Mouse (Mus musculus) midbrain, embryonic 14.5 days (tissue): ENCODE data around the gene Herc1. TPM values are rescaled to one million over a fixed set of nuclear protein-coding genes. Genes with fewer than 3 reads are reported as not detected.

Experiments
- ATAC-seq: fragments of 200-750 bp; cut with Nextera tagmentation; 2 replicates; pipeline ENCODE4 v1.8.0; 2017; ENCODE audit warnings: moderate number of reproducible peaks, moderate library complexity; ENCODE audit not compliant: low FRiP score, low TSS enrichment
- DNase-seq: peaks from one replicate; pipeline ENCODE4 v3.0.0-alpha.2; 2015
- H3K27ac ChIP-seq: fragments of 300-500 bp; sonication (generic); replicated peaks from 2 replicates; pipeline ENCODE4 v1.5.1; 2014; ENCODE audit warnings: mild to moderate bottlenecking, low read depth, low read length, moderate library complexity
- H3K27me3 ChIP-seq: fragments of 300-500 bp; sonication (generic); 2 replicates; pipeline ENCODE4 v1.6.1; 2014; ENCODE audit warnings: low read length, control low read depth, mixed read lengths; ENCODE audit not compliant: control insufficient read depth, insufficient read depth
- H3K36me3 ChIP-seq: fragments of 300-500 bp; sonication (generic); 2 replicates; pipeline ENCODE4 v1.6.1; 2014; ENCODE audit warnings: low read length, control low read depth; ENCODE audit not compliant: control insufficient read depth, insufficient read depth
- H3K4me1 ChIP-seq: fragments of 300-500 bp; sonication (generic); 2 replicates; pipeline ENCODE4 v1.6.1; 2014; ENCODE audit warnings: mild to moderate bottlenecking, antibody characterized with exemption, low read length, control low read depth; ENCODE audit not compliant: control insufficient read depth, insufficient read depth
- H3K4me2 ChIP-seq: fragments of 300-500 bp; sonication (generic); 2 replicates; pipeline ENCODE4 v1.6.1; 2014; ENCODE audit warnings: mild to moderate bottlenecking, low read length, moderate library complexity
- H3K4me3 ChIP-seq: fragments of 300-500 bp; sonication (generic); replicated peaks from 2 replicates; pipeline ENCODE4 v1.5.1; 2014; ENCODE audit warnings: low read depth, low read length
- H3K9ac ChIP-seq: fragments of 300-500 bp; sonication (generic); replicated peaks from 2 replicates; pipeline ENCODE4 v1.6.1; 2014; ENCODE audit warnings: mild to moderate bottlenecking, low read length, moderate library complexity
- H3K9me3 ChIP-seq: fragments of 300-500 bp; sonication (generic); 2 replicates; pipeline ENCODE4 v1.6.1; 2016; ENCODE audit warnings: low read length, control low read depth, mixed read lengths; ENCODE audit not compliant: control insufficient read depth
- WGBS: fragments of 180-500 bp; shearing (Covaris S2); extraction: QIAGEN DNeasy Blood & Tissue Kit; methylation state at CpG from one replicate; pipeline ENCODE4 v1.1.7; 2014; 5-methylcytosine and 5-hydroxymethylcytosine counted together
- polyA plus RNA-seq: library from polyadenylated mRNA; unstranded; fragments of >200 nt; fragmentation: Nextera tagmentation; extraction: Ambion mirVana; gene quantifications from 2 replicates; pipeline ENCODE4 v1.2.1, GENCODE M21; 2014

The Herc1 gene
- polyA plus RNA-seq, 1 experiment from 2014 or later, result 64.1 TPM

DNA sequence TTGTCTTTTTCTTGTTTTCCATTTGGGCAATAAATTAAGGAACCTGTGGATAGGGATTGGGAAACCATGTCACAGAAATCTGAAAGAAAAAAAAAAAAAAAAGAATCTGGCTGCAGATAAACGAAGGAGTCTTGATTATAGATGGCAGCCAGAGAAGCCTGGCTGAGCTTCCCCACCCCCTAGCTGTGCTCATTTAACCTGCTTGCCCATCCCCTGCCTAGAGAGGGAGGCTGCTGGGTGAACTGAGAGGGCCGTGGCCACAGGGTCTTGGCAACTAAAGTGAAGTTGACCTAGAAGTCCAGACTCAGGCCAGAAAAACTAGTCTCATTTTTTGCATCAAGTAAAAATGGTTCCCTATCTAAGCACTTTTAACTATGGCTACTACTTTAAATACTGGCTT lies 160.7 kb downstream of the Herc1 start:
- WGBS, result 0% methylated on average over 2 of the region's 2 CpGs
- peak overlapping the region; percentile 98 for H3K27ac ChIP-seq
- ATAC-seq (no peak), DNase-seq (peak; percentile 51)
- peak overlapping the region; percentile 57 for H3K4me3 ChIP-seq
- H3K27me3 ChIP-seq, result no peaks in the 10 kb centered on the region
- H3K4me2 ChIP-seq, result peak overlapping the region; percentile 100
- peaks cover 64% of the 10 kb centered on the region for H3K36me3 ChIP-seq
- peaks cover 12% of the 10 kb centered on the region for H3K4me1 ChIP-seq
- H3K9me3 ChIP-seq, result no peaks in the 10 kb centered on the region
- peak overlapping the region; percentile 70 for H3K9ac ChIP-seq

DNA sequence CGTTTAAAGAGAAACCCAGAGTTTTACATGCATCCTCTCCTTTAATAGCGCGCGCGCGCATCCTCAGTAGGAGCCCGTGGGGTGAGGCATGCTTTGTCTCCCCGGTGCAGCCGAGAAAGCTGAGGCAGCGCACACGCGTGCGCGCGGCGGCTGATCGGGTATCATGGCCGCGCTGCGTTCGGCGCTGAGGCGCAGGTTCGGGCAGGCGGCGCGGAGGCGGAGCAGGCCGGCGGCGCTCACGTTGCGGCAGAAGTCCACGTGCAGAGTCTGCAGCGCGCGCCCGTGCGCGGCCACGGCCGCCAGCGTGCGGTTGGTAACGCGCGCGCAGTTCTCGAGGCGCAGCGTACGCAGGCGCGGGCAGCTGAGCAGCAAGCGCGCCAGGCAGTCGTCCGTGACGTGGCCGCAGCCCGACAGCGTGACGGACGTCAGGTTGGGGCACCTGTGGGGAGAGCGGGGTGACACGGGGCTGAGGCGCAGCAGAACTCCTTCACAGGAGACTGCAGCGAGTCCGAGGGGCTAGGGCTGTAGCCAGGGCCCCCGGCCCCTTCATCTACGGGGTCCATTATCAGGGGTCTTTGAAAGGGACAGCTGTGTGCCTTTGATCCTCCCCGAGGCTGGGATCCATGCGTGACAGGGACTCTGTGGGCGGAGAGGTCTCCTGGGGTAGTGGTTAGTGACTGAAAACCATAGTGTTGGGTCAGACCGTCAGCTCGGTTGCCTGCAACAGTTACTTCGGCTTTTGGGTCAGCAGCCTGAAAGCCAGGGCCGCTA lies 161.5 kb downstream of the Herc1 start:
- Histone ChIP-seq H3K36me3 (peaks cover 64% of the 10 kb centered on the region), H3K9ac (peak overlapping the region; percentile 78), H3K27ac (peak overlapping the region; percentile 98), H3K27me3 (no peaks in the 10 kb centered on the region), H3K4me3 (peak overlapping the region; percentile 57), H3K9me3 (no peaks in the 10 kb centered on the region), H3K4me2 (peak overlapping the region; percentile 100), H3K4me1 (peaks cover 12% of the 10 kb centered on the region)
- peak; percentile 92 for ATAC-seq
- under 1% methylated on average over 78 of the region's 78 CpGs for WGBS
- DNase-seq, result peak; percentile 99

DNA sequence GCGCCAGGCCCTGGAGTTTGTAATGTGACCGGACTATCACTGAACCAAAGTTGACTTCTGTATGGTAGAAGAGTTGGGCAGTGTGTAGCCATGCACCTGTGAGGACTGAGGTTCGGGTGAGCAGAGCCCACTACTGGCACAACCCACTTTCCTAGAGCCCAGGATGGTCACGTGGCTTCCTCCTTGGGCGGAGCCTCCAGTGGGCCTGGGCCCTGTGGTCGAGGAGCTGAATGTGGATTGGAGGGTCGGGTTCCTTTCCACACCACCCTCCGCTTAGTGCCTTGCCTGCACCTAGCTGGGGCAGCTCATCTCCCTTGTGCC lies 162.1 kb downstream of the Herc1 start:
- Histone ChIP-seq H3K27ac (peak overlapping the region; percentile 98), H3K4me2 (peak overlapping the region; percentile 100), H3K36me3 (peaks cover 64% of the 10 kb centered on the region), H3K9me3 (no peaks in the 10 kb centered on the region), H3K4me3 (peak overlapping the region; percentile 57), H3K27me3 (no peaks in the 10 kb centered on the region), H3K4me1 (peaks cover 12% of the 10 kb centered on the region), H3K9ac (peak overlapping the region; percentile 78)
- under 1% methylated on average over 8 of the region's 8 CpGs for WGBS
- ATAC-seq (peak; percentile 89), DNase-seq (peak; percentile 92)

DNA sequence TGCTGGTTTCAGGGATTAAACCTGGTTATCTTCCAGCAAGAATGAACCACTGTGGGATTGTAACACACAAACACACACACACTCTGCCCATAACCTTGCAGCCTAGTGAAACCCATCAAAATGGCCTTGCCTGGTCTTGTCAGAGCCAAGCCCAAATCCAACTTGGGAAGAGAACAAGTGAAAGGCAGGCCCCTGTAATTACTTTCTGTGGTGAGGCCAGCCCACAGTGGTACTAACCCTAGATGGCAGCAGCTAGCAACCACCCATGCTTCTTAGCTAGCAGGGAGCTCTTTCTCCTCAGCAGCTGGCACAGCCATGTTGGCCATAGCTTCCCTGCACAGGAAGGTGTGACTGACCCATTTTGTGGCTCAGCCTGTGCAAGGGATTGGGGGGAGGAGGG lies 162.9 kb downstream of the Herc1 start:
- Histone ChIP-seq H3K27ac (no peak overlapping the region; the same call in 1 of the 2 replicates), H3K4me3 (no peak overlapping the region), H3K4me2 (no peak overlapping the region), H3K27me3 (no peaks in the 10 kb centered on the region), H3K36me3 (peaks cover 64% of the 10 kb centered on the region), H3K9me3 (no peaks in the 10 kb centered on the region), H3K9ac (no peak overlapping the region), H3K4me1 (peaks cover 12% of the 10 kb centered on the region)
- DNase-seq (peak; percentile 48), ATAC-seq (no peak)

DNA sequence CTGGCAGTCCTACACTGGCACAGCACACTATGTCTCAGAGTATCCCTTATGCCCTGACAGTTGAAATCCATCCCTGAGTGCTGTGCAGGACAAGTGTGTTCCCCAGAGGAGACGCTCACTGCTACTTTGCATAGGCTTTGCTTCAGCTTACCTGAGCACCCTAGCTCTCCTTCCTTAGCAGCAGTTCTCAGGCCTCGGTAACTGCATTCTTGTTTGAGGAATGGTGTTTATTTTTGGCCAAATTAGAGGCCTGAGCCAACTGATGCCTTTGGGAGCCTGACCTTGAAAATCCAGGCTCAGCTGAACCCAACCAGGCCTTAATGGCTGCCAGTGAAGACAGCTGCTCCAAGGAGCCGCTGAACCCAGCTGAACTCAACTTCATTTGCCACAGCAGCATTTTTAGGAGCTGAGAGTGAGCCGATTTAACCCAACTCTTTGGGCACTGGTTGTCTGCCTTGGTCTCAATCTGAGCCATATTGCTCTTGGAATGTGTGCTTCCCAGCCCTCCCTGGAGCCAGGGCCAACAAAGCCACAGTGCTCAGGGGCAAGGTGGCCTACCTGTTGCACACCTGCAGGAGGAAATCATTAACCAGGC lies 163.5 kb downstream of the Herc1 start:
- peaks cover 63% of the 10 kb centered on the region for H3K36me3 ChIP-seq
- no peak overlapping the region for H3K4me3 ChIP-seq
- ATAC-seq (no peak), DNase-seq (no peak)
- no peak overlapping the region for H3K4me2 ChIP-seq
- WGBS, result 92% methylated on average over 4 of the region's 4 CpGs
- no peaks in the 10 kb centered on the region for H3K9me3 ChIP-seq
- H3K4me1 ChIP-seq, result peaks cover 12% of the 10 kb centered on the region
- H3K9ac ChIP-seq, result no peak overlapping the region
- no peaks in the 10 kb centered on the region for H3K27me3 ChIP-seq
- no peak overlapping the region; the same call in 1 of the 2 replicates for H3K27ac ChIP-seq

GRCm38 (mm10) chr9:66514256-66514770 lies 164.1 kb downstream of the Herc1 start, which contains the start of gene Fbxl22:
Gene Fbxl22 (minus strand): TSS chr9:66514593.
- H3K4me1 ChIP-seq, result peaks cover 12% of the 10 kb centered on the region
- no peak within 1 kb of the TSS for H3K4me2 ChIP-seq
- H3K4me3 ChIP-seq, result no peak within 1 kb of the TSS
- no peak within 1 kb of the TSS; the same call in 1 of the 2 replicates for H3K27ac ChIP-seq
- ATAC-seq (no peak), DNase-seq (peak; percentile 65)
- H3K9ac ChIP-seq, result no peak within 1 kb of the TSS
- peaks cover 63% of the 10 kb centered on the region for H3K36me3 ChIP-seq
- no peaks in the 10 kb centered on the region for H3K9me3 ChIP-seq
- 79% methylated on average over 17 of the region's 17 CpGs for WGBS
- no peaks in the 10 kb centered on the region for H3K27me3 ChIP-seq

GRCm38 (mm10) chr9:66515115-66515514 lies 164.9 kb downstream of the Herc1 start:
- H3K27me3 ChIP-seq, result no peaks in the 10 kb centered on the region
- WGBS, result 91% methylated on average over 2 of the region's 2 CpGs
- no peak for DNase-seq
- no peak for ATAC-seq
- peaks cover 11% of the 10 kb centered on the region for H3K4me1 ChIP-seq
- H3K4me2 ChIP-seq, result no peak overlapping the region
- H3K4me3 ChIP-seq, result no peak overlapping the region
- H3K36me3 ChIP-seq, result peaks cover 63% of the 10 kb centered on the region
- no peak overlapping the region for H3K9ac ChIP-seq
- H3K9me3 ChIP-seq, result no peaks in the 10 kb centered on the region
- H3K27ac ChIP-seq, result no peak overlapping the region

- Histone ChIP-seq H3K4me1 (peaks cover 5% of the 10 kb centered on the region; the same call in 1 of the 2 replicates), H3K36me3 (peaks cover 68% of the 10 kb centered on the region), H3K4me2 (no peak overlapping the region), H3K9me3 (no peaks in the 10 kb centered on the region), H3K4me3 (no peak overlapping the region), H3K27ac (no peak overlapping the region), H3K9ac (no peak overlapping the region), H3K27me3 (no peaks in the 10 kb centered on the region)
- WGBS, result 93% methylated on average over 10 of the region's 10 CpGs
- DNase-seq (no peak), ATAC-seq (no peak)
Measured at GRCm38 (mm10) chr9:66515680-66516210, 165.5 kb downstream of the Herc1 start.
